Mouse (Mus musculus): ENCODE results near the gene Olfr1290.

- no peak for TF ChIP-seq CTCF (IDR thresholded peaks at IDR 0.05; ENCODE audit: low read depth, low read length)
- TF ChIP-seq GATA1 (IDR thresholded peaks at IDR 0.05; ENCODE audit: borderline replicate concordance, low read length): no peak
- TF ChIP-seq TAL1 (conservative IDR thresholded peaks at IDR 0.05; ENCODE audit: low read depth, low read length): no peak
- TF ChIP-seq POLR2AphosphoS5 (IDR thresholded peaks at IDR 0.05; ENCODE audit: insufficient replicate concordance, low read depth, low read length): no peak
Observed at GRCm38 (mm10) chr2:111540191-111540590, 46.6 kb upstream of the Olfr1290 start, which contains the start of gene Olfr1294.

Data from G1E (cell line).